Mouse (Mus musculus) hindbrain, embryonic 14.5 days (tissue): Measurements from ENCODE around the gene Plxna4. TPM values are rescaled to one million over a fixed set of nuclear protein-coding genes. Genes with fewer than 3 reads are reported as not detected.
A peak's percentile ranks its signal among the peaks of the same experiment; 100 is the strongest.

ENCODE experiments used
- ATAC-seq: fragments of 200-750 bp; cut with Nextera tagmentation; 2 replicates; pipeline ENCODE4 v1.8.0; 2017; ENCODE audit warnings: moderate number of reproducible peaks, mild to moderate bottlenecking, moderate TSS enrichment, moderate library complexity; ENCODE audit not compliant: low FRiP score
- DNase-seq: peaks from one replicate; pipeline ENCODE4 v3.0.0-alpha.2; 2015; ENCODE audit warnings: low spot score
- H3K27ac ChIP-seq: fragments of 300-500 bp; sonication (generic); 2 replicates; pipeline ENCODE4 v1.5.1; 2014; ENCODE audit warnings: mild to moderate bottlenecking, moderate library complexity
- H3K27me3 ChIP-seq: fragments of 300-500 bp; sonication (generic); 2 replicates; pipeline ENCODE4 v1.6.1; 2014; ENCODE audit warnings: mild to moderate bottlenecking, low read length, mixed read lengths; ENCODE audit not compliant: control insufficient read depth, insufficient read depth
- H3K36me3 ChIP-seq: fragments of 300-500 bp; sonication (generic); replicated peaks from 2 replicates; pipeline ENCODE4 v1.6.1; 2014; ENCODE audit not compliant: control insufficient read depth, insufficient read depth
- H3K4me1 ChIP-seq: fragments of 300-500 bp; sonication (generic); replicated peaks from 2 replicates; pipeline ENCODE4 v1.6.1; 2014; ENCODE audit warnings: antibody characterized with exemption, low read length, mixed read lengths; ENCODE audit not compliant: control insufficient read depth, insufficient read depth
- H3K4me2 ChIP-seq: fragments of 300-500 bp; sonication (generic); replicated peaks from 2 replicates; pipeline ENCODE4 v1.6.1; 2014; ENCODE audit warnings: mild to moderate bottlenecking, moderate library complexity
- H3K4me3 ChIP-seq: fragments of 300-500 bp; sonication (generic); replicated peaks from 2 replicates; pipeline ENCODE4 v1.5.1; 2014; ENCODE audit warnings: mild to moderate bottlenecking, low read length
- H3K9ac ChIP-seq: fragments of 300-500 bp; sonication (generic); 2 replicates; pipeline ENCODE4 v1.6.1; 2014
- H3K9me3 ChIP-seq: fragments of 300-500 bp; sonication (generic); 2 replicates; pipeline ENCODE4 v1.6.1; 2016; ENCODE audit warnings: low read length; ENCODE audit not compliant: control insufficient read depth
- WGBS: fragments of 180-500 bp; shearing (Covaris S2); extraction: QIAGEN DNeasy Blood & Tissue Kit; methylation state at CpG from one replicate; pipeline ENCODE4 v1.1.7; 2014; 5-methylcytosine and 5-hydroxymethylcytosine counted together
- polyA plus RNA-seq: library from polyadenylated mRNA; unstranded; fragments of >200 nt; fragmentation: Nextera tagmentation; extraction: Ambion mirVana; gene quantifications from 2 replicates; pipeline ENCODE4 v1.2.1, GENCODE M21; 2014

Plxna4 gene
- polyA plus RNA-seq, 1 experiment from 2014 or later: 25.7 TPM

GRCm38 (mm10) chr6:32388276-32388675, 199.7 kb downstream of the Plxna4 start:
- DNase-seq: no peak
- Histone ChIP-seq H3K9ac (no peak overlapping the region), H3K4me1 (peaks cover 11% of the 10 kb centered on the region), H3K36me3 (no peaks in the 10 kb centered on the region), H3K27ac (no peak overlapping the region), H3K4me2 (no peak overlapping the region), H3K27me3 (no peaks in the 10 kb centered on the region), H3K4me3 (no peak overlapping the region), H3K9me3 (no peaks in the 10 kb centered on the region)
- WGBS: 78% methylated on average over 1 of the region's 1 CpGs
- ATAC-seq: no peak

DNA sequence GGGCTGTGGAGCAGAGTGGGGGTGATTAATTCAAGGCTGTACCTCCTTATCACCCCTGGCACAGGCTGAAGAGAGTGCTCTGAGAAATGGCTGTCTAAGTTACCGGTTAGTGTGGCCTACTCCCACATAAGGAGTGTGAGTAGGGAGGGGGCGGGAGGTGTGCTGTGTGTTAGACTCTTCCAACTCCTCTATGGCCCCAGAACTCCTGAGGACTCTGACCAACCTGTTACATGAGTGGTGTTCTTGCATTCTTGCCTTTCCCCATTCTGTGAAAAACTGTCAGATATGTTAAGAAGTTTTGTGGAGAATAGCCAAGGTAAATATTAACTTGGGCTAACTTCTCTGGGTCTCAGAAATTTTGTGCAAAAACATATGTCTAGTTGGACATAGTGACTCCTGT, 201.1 kb downstream of the Plxna4 start:
- no peak for ATAC-seq
- Histone ChIP-seq H3K27me3 (no peaks in the 10 kb centered on the region), H3K9ac (no peak overlapping the region), H3K27ac (no peak overlapping the region), H3K4me1 (peaks cover 18% of the 10 kb centered on the region), H3K36me3 (no peaks in the 10 kb centered on the region), H3K9me3 (no peaks in the 10 kb centered on the region), H3K4me3 (no peak overlapping the region), H3K4me2 (no peak overlapping the region)
- no peak for DNase-seq
- 88% methylated on average over 2 of the region's 2 CpGs for WGBS

- Histone ChIP-seq H3K4me3 (no peak overlapping the region), H3K27me3 (no peaks in the 10 kb centered on the region), H3K9me3 (no peaks in the 10 kb centered on the region), H3K36me3 (no peaks in the 10 kb centered on the region), H3K27ac (no peak overlapping the region), H3K4me2 (no peak overlapping the region), H3K4me1 (peaks cover 23% of the 10 kb centered on the region; the same call in 1 of the 2 replicates), H3K9ac (no peak overlapping the region)
- 44% methylated on average over 8 of the region's 8 CpGs for WGBS
- DNase-seq: no peak
- ATAC-seq: no peak
Observed at GRCm38 (mm10) chr6:32384937-32385336, 203.1 kb downstream of the Plxna4 start.

GRCm38 (mm10) chr6:32384423-32384822, 203.6 kb downstream of the Plxna4 start:
- no peak overlapping the region for H3K27ac ChIP-seq
- H3K9ac ChIP-seq: no peak overlapping the region
- no peaks in the 10 kb centered on the region for H3K9me3 ChIP-seq
- H3K4me1 ChIP-seq: peaks cover 23% of the 10 kb centered on the region; the same call in 1 of the 2 replicates
- H3K4me2 ChIP-seq: no peak overlapping the region
- no peak overlapping the region for H3K4me3 ChIP-seq
- no peaks in the 10 kb centered on the region for H3K36me3 ChIP-seq
- DNase-seq (no peak), ATAC-seq (no peak)
- 81% methylated on average over 8 of the region's 8 CpGs for WGBS
- no peaks in the 10 kb centered on the region for H3K27me3 ChIP-seq

- whole genome bisulfite sequencing: 42% methylated on average over 10 of the region's 10 CpGs
Observed at GRCm38 (mm10) chr6:32381516-32381915, 206.5 kb downstream of the Plxna4 start.

DNA sequence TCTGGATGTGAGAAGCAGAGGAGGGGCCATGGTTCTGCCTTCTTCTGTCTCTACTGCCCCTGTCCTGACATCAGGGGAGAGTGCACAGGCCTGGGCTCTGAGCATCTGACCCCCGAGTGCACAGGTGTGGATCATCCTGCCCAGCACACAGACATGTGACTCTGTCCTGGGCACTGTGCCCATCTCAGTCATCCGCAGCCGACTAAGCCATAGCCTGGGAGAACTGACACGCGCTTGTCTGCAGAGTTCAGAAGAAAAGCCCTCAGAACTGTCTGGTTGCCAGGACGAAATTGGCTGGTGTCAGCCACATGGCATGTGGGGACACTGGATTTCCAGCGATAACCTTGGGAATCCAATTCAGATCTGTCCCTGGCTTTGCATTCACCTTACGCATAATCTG, 210.8 kb downstream of the Plxna4 start:
- Histone ChIP-seq H3K27me3 (no peaks in the 10 kb centered on the region), H3K4me1 (peaks cover 21% of the 10 kb centered on the region), H3K9ac (no peak overlapping the region), H3K4me3 (no peak overlapping the region), H3K36me3 (no peaks in the 10 kb centered on the region), H3K4me2 (no peak overlapping the region), H3K27ac (no peak overlapping the region), H3K9me3 (no peaks in the 10 kb centered on the region)
- DNase-seq: no peak
- WGBS: 62% methylated on average over 8 of the region's 8 CpGs
- ATAC-seq: 0 out of 2 replicates have a peak, but pooled peaks have one; percentile 41

More at GRCm38 (mm10) chr6:32381516-32381915, 206.5 kb downstream of the Plxna4 start:
- Histone ChIP-seq H3K4me1 (peaks cover 36% of the 10 kb centered on the region), H3K9ac (no peak overlapping the region), H3K36me3 (no peaks in the 10 kb centered on the region), H3K27ac (no peak overlapping the region), H3K9me3 (no peaks in the 10 kb centered on the region), H3K4me3 (no peak overlapping the region), H3K27me3 (no peaks in the 10 kb centered on the region), H3K4me2 (no peak overlapping the region)
- ATAC-seq (no peak), DNase-seq (no peak)

DNA sequence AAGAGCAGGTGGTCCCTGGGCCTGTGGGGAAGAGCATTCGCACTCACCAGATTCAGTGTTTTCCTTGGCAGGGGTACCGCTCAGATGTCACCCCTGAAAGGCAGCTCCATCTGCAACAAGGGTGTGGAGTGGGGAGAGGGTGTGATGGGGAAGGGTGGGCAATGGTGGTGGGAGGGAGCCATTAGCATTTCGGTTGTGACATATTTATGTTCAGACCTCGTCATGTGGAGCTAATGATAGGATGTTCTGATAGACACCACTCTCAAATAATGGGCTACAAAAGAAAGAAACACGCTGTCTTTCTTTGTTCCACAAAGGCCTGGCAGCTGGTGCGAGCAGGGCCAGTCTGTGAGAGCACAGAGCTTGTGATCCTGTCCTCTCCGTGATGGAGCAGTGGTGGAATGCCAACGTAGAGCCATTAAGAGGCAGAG, 214.0 kb downstream of the Plxna4 start:
- Histone ChIP-seq H3K4me2 (no peak overlapping the region), H3K36me3 (no peaks in the 10 kb centered on the region), H3K27ac (no peak overlapping the region), H3K9me3 (no peaks in the 10 kb centered on the region), H3K27me3 (no peaks in the 10 kb centered on the region), H3K9ac (no peak overlapping the region), H3K4me1 (peaks cover 21% of the 10 kb centered on the region), H3K4me3 (no peak overlapping the region)
- no peak for DNase-seq
- no peak for ATAC-seq
- WGBS: 65% methylated on average over 8 of the region's 8 CpGs

GRCm38 (mm10) chr6:32369092-32369491, 218.9 kb downstream of the Plxna4 start:
- no peak overlapping the region for H3K9ac ChIP-seq
- H3K4me2 ChIP-seq: no peak overlapping the region
- WGBS: 75% methylated on average over 3 of the region's 3 CpGs
- peaks cover 7% of the 10 kb centered on the region; the same call in 1 of the 2 replicates for H3K4me1 ChIP-seq
- ATAC-seq (no peak), DNase-seq (no peak)
- H3K36me3 ChIP-seq: no peaks in the 10 kb centered on the region
- no peaks in the 10 kb centered on the region for H3K27me3 ChIP-seq
- H3K9me3 ChIP-seq: no peaks in the 10 kb centered on the region
- no peak overlapping the region for H3K4me3 ChIP-seq
- H3K27ac ChIP-seq: no peak overlapping the region

GRCm38 (mm10) chr6:32368408-32368807, 219.6 kb downstream of the Plxna4 start:
- no peak overlapping the region for H3K4me2 ChIP-seq
- peaks cover 7% of the 10 kb centered on the region; the same call in 1 of the 2 replicates for H3K4me1 ChIP-seq
- DNase-seq (no peak), ATAC-seq (no peak)
- no peaks in the 10 kb centered on the region for H3K27me3 ChIP-seq
- no peak overlapping the region for H3K27ac ChIP-seq
- no peaks in the 10 kb centered on the region for H3K9me3 ChIP-seq
- no peak overlapping the region for H3K9ac ChIP-seq
- no peaks in the 10 kb centered on the region for H3K36me3 ChIP-seq
- WGBS: 71% methylated on average over 4 of the region's 4 CpGs
- no peak overlapping the region for H3K4me3 ChIP-seq

DNA sequence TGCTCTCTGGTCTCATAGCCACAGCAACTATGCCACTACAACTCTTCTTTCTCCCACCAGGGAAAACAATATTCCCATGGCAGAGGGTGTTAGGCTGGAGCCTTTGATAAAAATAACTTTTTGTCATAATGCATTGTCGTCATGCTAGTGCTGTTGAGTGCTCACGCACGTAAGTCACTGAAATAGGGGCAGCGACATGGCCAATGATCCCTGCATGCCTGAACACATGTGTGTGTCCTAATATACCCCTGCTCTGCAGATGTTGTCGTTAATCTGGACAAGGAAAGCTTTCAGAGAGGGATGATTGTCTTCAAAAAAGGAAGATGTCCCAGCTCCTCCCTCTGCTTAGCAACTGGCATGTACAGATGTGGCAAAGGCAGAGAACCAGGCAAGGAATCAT, 223.1 kb downstream of the Plxna4 start:
- Histone ChIP-seq H3K27ac (no peak overlapping the region), H3K9ac (no peak overlapping the region), H3K4me3 (no peak overlapping the region), H3K4me2 (no peak overlapping the region), H3K27me3 (no peaks in the 10 kb centered on the region), H3K36me3 (no peaks in the 10 kb centered on the region), H3K4me1 (peaks cover 8% of the 10 kb centered on the region), H3K9me3 (no peaks in the 10 kb centered on the region)
- WGBS: 88% methylated on average over 5 of the region's 5 CpGs
- DNase-seq: no peak
- no peak for ATAC-seq
